Mouse (Mus musculus) hindbrain, embryonic 16.5 days (tissue): ENCODE results near the gene Fndc3a. TPM values are rescaled to one million over a fixed set of nuclear protein-coding genes. Genes with fewer than 3 reads are reported as not detected.

Experiments
- ATAC-seq: fragments of 200-750 bp; cut with Nextera tagmentation; 2 replicates; pipeline ENCODE4 v1.8.0; 2017; ENCODE audit warnings: moderate TSS enrichment, moderate library complexity
- H3K27ac ChIP-seq: fragments of 300-500 bp; sonication (generic); 2 replicates; pipeline ENCODE4 v1.5.1; 2014; ENCODE audit warnings: low read depth, mild to moderate bottlenecking, control low read depth, low read length, moderate library complexity
- H3K27me3 ChIP-seq: fragments of 300-500 bp; sonication (generic); replicated peaks from 2 replicates; pipeline ENCODE4 v1.6.1; 2014; ENCODE audit warnings: low read length; ENCODE audit not compliant: control insufficient read depth, insufficient read depth
- H3K36me3 ChIP-seq: fragments of 300-500 bp; sonication (generic); 2 replicates; pipeline ENCODE4 v1.6.1; 2014; ENCODE audit warnings: mild to moderate bottlenecking, low read length, moderate library complexity, mixed read lengths; ENCODE audit not compliant: control insufficient read depth, insufficient read depth
- H3K4me1 ChIP-seq: fragments of 300-500 bp; sonication (generic); 2 replicates; pipeline ENCODE4 v1.6.1; 2014; ENCODE audit warnings: low read depth, low read length; ENCODE audit not compliant: control insufficient read depth, insufficient read depth
- H3K4me2 ChIP-seq: fragments of 300-500 bp; sonication (generic); 2 replicates; pipeline ENCODE4 v1.6.1; 2014; ENCODE audit warnings: mild to moderate bottlenecking, low read length, control low read depth, moderate library complexity
- H3K4me3 ChIP-seq: fragments of 300-500 bp; sonication (generic); 2 replicates; pipeline ENCODE4 v1.5.1; 2014; ENCODE audit warnings: mild to moderate bottlenecking, low read length, control low read depth, moderate library complexity
- H3K9ac ChIP-seq: fragments of 300-500 bp; sonication (generic); 2 replicates; pipeline ENCODE4 v1.6.1; 2014; ENCODE audit warnings: low read depth, mild to moderate bottlenecking, control low read depth, low read length, moderate library complexity
- H3K9me3 ChIP-seq: fragments of 300-500 bp; sonication (generic); 2 replicates; pipeline ENCODE4 v1.6.1; 2014; ENCODE audit warnings: mild to moderate bottlenecking, low read length, moderate library complexity; ENCODE audit not compliant: control insufficient read depth
- WGBS: fragments of 180-500 bp; shearing (Covaris S2); extraction: QIAGEN DNeasy Blood & Tissue Kit; methylation state at CpG from one replicate; pipeline ENCODE4 v1.1.7; 2014; 5-methylcytosine and 5-hydroxymethylcytosine counted together
- polyA plus RNA-seq: library from polyadenylated mRNA; unstranded; fragments of >200 nt; fragmentation: Nextera tagmentation; extraction: Ambion mirVana; gene quantifications from 2 replicates; pipeline ENCODE4 v1.2.1, GENCODE M21; 2015

Fndc3a gene
- polyA plus RNA-seq, 1 experiment from 2014 or later = 57.1 TPM

GRCm38 (mm10) chr14:72491738-72492137, 218.1 kb downstream of the Fndc3a start, which contains the start of gene Gm9195:
Gene Gm9195, minus strand, starts transcription at chr14:72491838.
- Histone ChIP-seq H3K4me1 (no peaks in the 10 kb centered on the region), H3K9ac (no peak within 1 kb of the TSS)

GRCm38 (mm10) chr14:72490367-72490766, 219.4 kb downstream of the Fndc3a start:
- WGBS = 94% methylated on average over 3 of the region's 3 CpGs
- Histone ChIP-seq H3K27ac (no peak overlapping the region), H3K27me3 (no peaks in the 10 kb centered on the region), H3K36me3 (no peaks in the 10 kb centered on the region), H3K9me3 (no peaks in the 10 kb centered on the region), H3K4me2 (no peak overlapping the region), H3K4me1 (no peaks in the 10 kb centered on the region), H3K9ac (no peak overlapping the region), H3K4me3 (no peak overlapping the region)
- ATAC-seq = no peak

More at GRCm38 (mm10) chr14:72491738-72492137, 218.1 kb downstream of the Fndc3a start, which contains the start of gene Gm9195:
- no peaks in the 10 kb centered on the region for H3K27me3 ChIP-seq
- no peak within 1 kb of the TSS for H3K4me2 ChIP-seq
- no peaks in the 10 kb centered on the region for H3K36me3 ChIP-seq
- H3K4me3 ChIP-seq = no peak within 1 kb of the TSS
- no peak within 1 kb of the TSS for H3K27ac ChIP-seq
- no peak for ATAC-seq
- H3K9me3 ChIP-seq = no peaks in the 10 kb centered on the region
- 81% methylated on average over 5 of the region's 5 CpGs for WGBS

Other genes starting within 250 kb of the Fndc3a start
- gene Gm9195, start 218.2 kb downstream of the Fndc3a start, polyA plus RNA-seq = not detected in 2 replicates